Mouse (Mus musculus): Measurements from ENCODE around the gene Dnajb8.

GRCm38 (mm10) chr6:88262160-88262559 lies 40.1 kb downstream of the Dnajb8 start:
- no peak for TF ChIP-seq POLR2A (IDR thresholded peaks at IDR 0.05; ENCODE audit: low read depth, low read length)
- no peak for TF ChIP-seq CTCF (IDR thresholded peaks at IDR 0.05; ENCODE audit: borderline replicate concordance, insufficient read depth, low read length)
